Mouse (Mus musculus) olfactory bulb, adult 2 months (tissue): Measurements from ENCODE around the gene Ankrd27.

Source experiments
- CTCF ChIP-seq: fragments of 200-500 bp; IDR thresholded peaks from 2 replicates; pipeline ENCODE4 v1.5.1; 2012; ENCODE audit warnings: low read depth, mild to moderate bottlenecking, low read length, moderate library complexity; ENCODE audit not compliant: insufficient read depth
- POLR2A ChIP-seq: fragments of 200-500 bp; IDR thresholded peaks from 2 replicates; pipeline ENCODE4 v1.6.1; 2012; ENCODE audit warnings: mild to moderate bottlenecking, low read depth, low read length, moderate library complexity; ENCODE audit not compliant: insufficient read depth

DNA sequence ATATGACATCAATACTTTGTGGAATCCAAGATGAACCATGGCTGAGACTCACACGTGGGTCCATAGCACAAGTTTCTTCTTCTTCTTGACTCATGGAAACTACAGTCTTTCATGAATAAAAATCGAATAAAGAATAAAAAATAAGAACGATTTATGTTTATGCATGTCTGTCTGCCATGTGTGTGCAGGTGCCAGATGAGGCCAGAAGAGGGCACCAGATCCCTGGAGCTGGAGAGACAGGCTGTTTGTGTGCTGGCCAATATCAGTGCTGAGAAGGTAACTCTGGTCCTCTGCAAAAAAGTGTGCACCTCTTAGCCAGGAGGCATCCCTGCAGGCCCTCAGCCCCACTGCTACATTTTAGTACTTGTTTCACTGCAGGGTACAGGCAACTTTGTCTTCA lies 95.5 kb downstream of the Ankrd27 start:
- TF ChIP-seq CTCF (no peak), POLR2A (no peak)
